Mouse (Mus musculus): ENCODE results near the gene Phf20.

DNA sequence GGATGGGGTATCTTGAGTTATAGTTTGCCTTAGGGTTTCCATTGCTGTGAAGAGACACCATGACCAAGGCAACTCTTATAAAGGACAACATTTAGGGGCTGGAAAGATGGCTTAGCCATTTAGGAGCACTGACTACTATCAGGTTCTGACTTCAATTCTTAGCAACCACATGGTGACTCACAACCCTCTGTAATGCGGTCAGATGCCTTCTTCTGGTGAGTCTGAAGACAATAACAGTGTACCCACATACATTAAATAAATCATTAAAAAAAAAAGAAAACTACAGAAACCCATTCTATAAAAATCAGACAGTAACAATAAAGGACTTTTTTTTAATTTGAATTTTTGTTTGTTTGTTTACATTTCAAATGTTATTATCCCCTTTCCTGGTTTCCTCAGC lies 32.9 kb downstream of the Phf20 start:
- TF ChIP-seq CTCF (IDR thresholded peaks at IDR 0.05; ENCODE audit: borderline replicate concordance, insufficient read depth, low read length) (no peak), POLR2A (IDR thresholded peaks at IDR 0.05; ENCODE audit: low read depth, low read length) (no peak)

Data from embryonic fibroblast, embryonic 13.5 days (primary cell).